Mouse (Mus musculus) megakaryocyte, embryonic 14.5 days (primary cell): Measurements from ENCODE around the gene Gabrg3.

Experiments used
- FLI1 ChIP-seq: IDR thresholded peaks from 2 replicates; pipeline ENCODE4 v1.6.1; 2012; ENCODE audit warnings: low read length, inconsistent platforms, mixed read lengths
- GATA1 ChIP-seq: IDR thresholded peaks from 3 replicates; pipeline ENCODE4 v1.6.1; 2012; ENCODE audit warnings: mixed read lengths, low read length, inconsistent platforms, borderline replicate concordance

GRCm38 (mm10) chr7:56946398-56946797 lies 440.6 kb downstream of the Gabrg3 start:
- TF ChIP-seq GATA1 (no peak), FLI1 (no peak)
